Mouse (Mus musculus): ENCODE measurements around the gene Imp4. TPM values are rescaled to one million over a fixed set of nuclear protein-coding genes. Genes with fewer than 3 reads are reported as not detected.

The Imp4 gene
- total RNA-seq, 2 experiments from 2014 or later = 65.2 to 68.7 TPM

Small RNA genes lying within 50 kb of the gene (microRNA-seq; reads per million reads assigned to microRNA genes)
- gene Mir5103 (ENCODE audit: borderline number of aligned reads in 2 of 2) = 0 to 0.95 reads per million in 2 experiments

Other genes with a start within 250 kb of the Imp4 start
- 10 to 100 TPM; 16.0 to 18.0 TPM for gene Ccdc115, start 179 bp upstream of the Imp4 start, total RNA-seq (2021)
- 1 to 10 TPM; 3.1 to 8.9 TPM for gene Ptpn18, start 19.9 kb downstream of the Imp4 start, total RNA-seq (2021)
- gene Prss39, start 58.6 kb downstream of the Imp4 start, total RNA-seq (2021) = not detected
- not detected for gene Cfc1, start 95.8 kb downstream of the Imp4 start, total RNA-seq (2021)
- gene Prss40, start 121.1 kb downstream of the Imp4 start, total RNA-seq (2021) = not detected
- under 1 TPM; 0.53 to 0.54 TPM for gene Amer3, start 139.8 kb downstream of the Imp4 start, total RNA-seq (2021)

Measured in adrenal gland, adult 18-20 months (tissue).